Mouse (Mus musculus) embryonic facial prominence, embryonic 14.5 days (tissue): ENCODE measurements around the gene Pkd1l1. TPM values are rescaled to one million over a fixed set of nuclear protein-coding genes. Genes with fewer than 3 reads are reported as not detected.

Experiments used
- ATAC-seq: fragments of 200-750 bp; cut with Nextera tagmentation; 2 replicates; pipeline ENCODE4 v1.8.0; 2017; ENCODE audit warnings: low read depth, moderate number of reproducible peaks, moderate TSS enrichment
- DNase-seq: peaks from one replicate; pipeline ENCODE4 v3.0.0-alpha.2; 2015; ENCODE audit warnings: low spot score
- H3K27ac ChIP-seq: fragments of 300-500 bp; sonication (generic); replicated peaks from 2 replicates; pipeline ENCODE4 v1.5.1; 2014; ENCODE audit warnings: low read depth, mild to moderate bottlenecking, low read length, moderate library complexity
- H3K27me3 ChIP-seq: fragments of 300-500 bp; sonication (generic); replicated peaks from 2 replicates; pipeline ENCODE4 v1.6.1; 2014; ENCODE audit warnings: low read length; ENCODE audit not compliant: control insufficient read depth, insufficient read depth
- H3K36me3 ChIP-seq: fragments of 300-500 bp; sonication (generic); 2 replicates; pipeline ENCODE4 v1.6.1; 2014; ENCODE audit warnings: low read length, mixed read lengths; ENCODE audit not compliant: control insufficient read depth, insufficient read depth
- H3K4me1 ChIP-seq: fragments of 300-500 bp; sonication (generic); 2 replicates; pipeline ENCODE4 v1.6.1; 2014; ENCODE audit warnings: antibody characterized with exemption, low read length; ENCODE audit not compliant: control insufficient read depth, insufficient read depth
- H3K4me2 ChIP-seq: fragments of 300-500 bp; sonication (generic); 2 replicates; pipeline ENCODE4 v1.6.1; 2014; ENCODE audit warnings: low read depth, mild to moderate bottlenecking, low read length, moderate library complexity, mixed read lengths
- H3K4me3 ChIP-seq: fragments of 300-500 bp; sonication (generic); 2 replicates; pipeline ENCODE4 v1.5.1; 2014; ENCODE audit warnings: low read depth, mild to moderate bottlenecking, low read length
- H3K9ac ChIP-seq: fragments of 300-500 bp; sonication (generic); 2 replicates; pipeline ENCODE4 v1.6.1; 2014; ENCODE audit warnings: low read depth, mild to moderate bottlenecking, low read length, moderate library complexity, mixed read lengths
- H3K9me3 ChIP-seq: fragments of 300-500 bp; sonication (generic); 2 replicates; pipeline ENCODE4 v1.6.1; 2016; ENCODE audit warnings: low read length; ENCODE audit not compliant: control insufficient read depth
- WGBS: fragments of 180-500 bp; shearing (Covaris S2); extraction: QIAGEN DNeasy Blood & Tissue Kit; methylation state at CpG from one replicate; pipeline ENCODE4 v1.1.7; 2014; 5-methylcytosine and 5-hydroxymethylcytosine counted together
- polyA plus RNA-seq: library from polyadenylated mRNA; unstranded; fragments of >200 nt; fragmentation: Nextera tagmentation; extraction: Ambion mirVana; gene quantifications from 2 replicates; pipeline ENCODE4 v1.2.1, GENCODE M21; 2014

Gene Pkd1l1
- polyA plus RNA-seq, 1 experiment from 2014 or later, result 0.01 TPM

DNA sequence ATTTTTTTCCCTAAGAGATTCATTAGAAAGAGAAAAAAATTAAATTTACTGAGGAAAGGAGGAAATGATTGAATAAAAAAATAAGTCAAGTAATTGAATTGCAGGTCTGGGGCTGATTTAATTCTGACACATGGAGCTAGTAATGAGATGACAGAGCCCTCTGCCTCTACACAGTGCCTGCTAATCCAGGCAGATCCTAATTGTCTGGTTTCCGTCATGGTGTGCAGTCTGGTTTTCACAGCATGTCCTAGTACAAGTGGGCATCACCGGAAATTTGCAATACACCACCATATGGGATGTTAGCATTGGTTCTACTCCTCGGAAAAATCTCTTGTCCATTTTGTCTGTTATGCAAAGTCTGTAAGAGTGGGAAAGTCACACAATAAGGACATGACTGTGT is 168.9 kb downstream of the Pkd1l1 start:
- Histone ChIP-seq H3K4me3 (no peak overlapping the region), H3K4me2 (no peak overlapping the region)
- DNase-seq, result no peak

GRCm38 (mm10) chr11:8797486-8797885 is 175.6 kb downstream of the Pkd1l1 start:
- H3K4me1 ChIP-seq, result peaks cover 19% of the 10 kb centered on the region
- no peak overlapping the region for H3K4me3 ChIP-seq
- no peak overlapping the region for H3K9ac ChIP-seq
- H3K4me2 ChIP-seq, result no peak overlapping the region
- no peak overlapping the region for H3K27ac ChIP-seq
- H3K36me3 ChIP-seq, result no peaks in the 10 kb centered on the region
- 23% methylated on average over 5 of the region's 5 CpGs for WGBS
- ATAC-seq (no peak), DNase-seq (no peak)
- no peaks in the 10 kb centered on the region for H3K9me3 ChIP-seq
- H3K27me3 ChIP-seq, result no peaks in the 10 kb centered on the region

More for the DNA sequence above, 168.9 kb downstream of the Pkd1l1 start:
- H3K36me3 ChIP-seq, result no peaks in the 10 kb centered on the region
- H3K9ac ChIP-seq, result no peak overlapping the region
- H3K27me3 ChIP-seq, result no peaks in the 10 kb centered on the region
- no peaks in the 10 kb centered on the region for H3K9me3 ChIP-seq
- WGBS, result 76% methylated on average over 3 of the region's 3 CpGs
- H3K4me1 ChIP-seq, result no peaks in the 10 kb centered on the region
- no peak overlapping the region for H3K27ac ChIP-seq
- no peak for ATAC-seq

- H3K4me1 ChIP-seq, result peaks cover 42% of the 10 kb centered on the region
- ATAC-seq, result no peak
- no peaks in the 10 kb centered on the region for H3K36me3 ChIP-seq
- no peaks in the 10 kb centered on the region for H3K27me3 ChIP-seq
- 89% methylated on average over 3 of the region's 3 CpGs for WGBS
- no peaks in the 10 kb centered on the region for H3K9me3 ChIP-seq
- H3K9ac ChIP-seq, result no peak overlapping the region
- no peak overlapping the region for H3K4me3 ChIP-seq
- DNase-seq, result no peak
- no peak overlapping the region for H3K4me2 ChIP-seq
- H3K27ac ChIP-seq, result no peak overlapping the region
Measured at GRCm38 (mm10) chr11:8795031-8795430, 178.0 kb downstream of the Pkd1l1 start.

DNA sequence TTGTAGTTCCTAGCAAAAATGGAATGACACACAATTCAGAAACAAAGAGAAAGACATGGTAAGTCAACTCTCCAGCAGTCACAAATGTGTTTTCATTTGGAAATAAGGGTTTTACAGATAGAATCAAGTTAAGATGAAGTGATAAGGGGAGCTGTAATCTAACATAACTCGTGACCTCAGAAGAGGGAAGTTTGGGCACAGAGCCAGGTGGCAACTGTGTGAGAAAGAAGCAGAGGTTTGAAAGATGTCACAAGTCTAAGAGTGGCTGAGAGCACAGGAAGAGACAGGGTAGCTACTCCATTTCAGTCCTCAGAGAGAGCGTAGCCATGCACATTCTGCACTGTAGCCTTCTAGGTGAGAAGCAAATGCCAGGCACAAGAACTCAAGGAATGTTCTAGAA is 180.9 kb downstream of the Pkd1l1 start:
- ATAC-seq (no peak), DNase-seq (no peak)
- Histone ChIP-seq H3K4me3 (no peak overlapping the region), H3K36me3 (no peaks in the 10 kb centered on the region), H3K27me3 (no peaks in the 10 kb centered on the region), H3K27ac (no peak overlapping the region), H3K9me3 (no peaks in the 10 kb centered on the region), H3K4me1 (peaks cover 47% of the 10 kb centered on the region), H3K4me2 (no peak overlapping the region), H3K9ac (no peak overlapping the region)
- WGBS, result 55% methylated on average over 2 of the region's 2 CpGs

- Histone ChIP-seq H3K4me2 (no peak overlapping the region), H3K27me3 (no peaks in the 10 kb centered on the region), H3K36me3 (no peaks in the 10 kb centered on the region), H3K4me1 (peaks cover 37% of the 10 kb centered on the region), H3K9me3 (no peaks in the 10 kb centered on the region), H3K4me3 (no peak overlapping the region), H3K9ac (no peak overlapping the region), H3K27ac (peak overlapping the region; percentile 16)
- DNase-seq (no peak), ATAC-seq (no peak)
- WGBS, result 54% methylated on average over 5 of the region's 5 CpGs
Measured at GRCm38 (mm10) chr11:8789186-8789585, 183.9 kb downstream of the Pkd1l1 start.

DNA sequence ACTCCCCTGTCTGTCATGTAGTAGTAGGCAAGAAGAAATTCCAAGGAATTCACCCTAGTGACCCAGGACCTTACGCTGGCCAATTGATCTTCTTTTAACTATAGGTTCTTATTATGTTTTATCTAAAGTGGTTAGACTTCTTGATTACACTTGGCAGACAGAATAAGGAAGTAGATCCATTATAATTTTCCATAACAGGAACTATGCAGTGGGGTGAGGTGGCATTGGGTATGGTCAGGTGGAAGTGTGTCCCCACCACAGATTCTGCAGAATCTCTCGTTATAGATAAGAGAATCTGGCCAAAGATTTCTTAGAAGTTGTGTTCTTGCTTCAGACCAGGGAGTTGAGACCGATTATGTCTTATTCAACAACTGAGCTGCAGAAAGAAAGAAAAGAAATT is 185.5 kb downstream of the Pkd1l1 start:
- Histone ChIP-seq H3K27me3 (no peaks in the 10 kb centered on the region), H3K36me3 (no peaks in the 10 kb centered on the region), H3K27ac (no peak overlapping the region), H3K9me3 (no peaks in the 10 kb centered on the region), H3K4me3 (no peak overlapping the region), H3K4me1 (peaks cover 37% of the 10 kb centered on the region), H3K9ac (no peak overlapping the region), H3K4me2 (no peak overlapping the region)
- DNase-seq (no peak), ATAC-seq (no peak)
- 88% methylated on average over 3 of the region's 3 CpGs for WGBS

GRCm38 (mm10) chr11:8784413-8784812 is 188.7 kb downstream of the Pkd1l1 start:
- H3K4me1 ChIP-seq, result peaks cover 10% of the 10 kb centered on the region
- H3K27me3 ChIP-seq, result no peaks in the 10 kb centered on the region
- H3K9ac ChIP-seq, result no peak overlapping the region
- ATAC-seq, result no peak
- no peak overlapping the region for H3K27ac ChIP-seq
- H3K36me3 ChIP-seq, result no peaks in the 10 kb centered on the region
- no peak overlapping the region for H3K4me2 ChIP-seq
- WGBS, result 68% methylated on average over 4 of the region's 4 CpGs
- no peak for DNase-seq
- H3K9me3 ChIP-seq, result no peaks in the 10 kb centered on the region
- H3K4me3 ChIP-seq, result no peak overlapping the region

GRCm38 (mm10) chr11:8782141-8782465 is 191.0 kb downstream of the Pkd1l1 start:
- Histone ChIP-seq H3K4me2 (no peak overlapping the region), H3K9me3 (peaks cover 5% of the 10 kb centered on the region; the same call in 1 of the 2 replicates), H3K9ac (no peak overlapping the region), H3K4me3 (no peak overlapping the region), H3K27ac (no peak overlapping the region), H3K36me3 (no peaks in the 10 kb centered on the region), H3K4me1 (peaks cover 3% of the 10 kb centered on the region; the same call in 1 of the 2 replicates), H3K27me3 (no peaks in the 10 kb centered on the region)
- 64% methylated on average over 3 of the region's 3 CpGs for WGBS
- no peak for ATAC-seq
- DNase-seq, result no peak

DNA sequence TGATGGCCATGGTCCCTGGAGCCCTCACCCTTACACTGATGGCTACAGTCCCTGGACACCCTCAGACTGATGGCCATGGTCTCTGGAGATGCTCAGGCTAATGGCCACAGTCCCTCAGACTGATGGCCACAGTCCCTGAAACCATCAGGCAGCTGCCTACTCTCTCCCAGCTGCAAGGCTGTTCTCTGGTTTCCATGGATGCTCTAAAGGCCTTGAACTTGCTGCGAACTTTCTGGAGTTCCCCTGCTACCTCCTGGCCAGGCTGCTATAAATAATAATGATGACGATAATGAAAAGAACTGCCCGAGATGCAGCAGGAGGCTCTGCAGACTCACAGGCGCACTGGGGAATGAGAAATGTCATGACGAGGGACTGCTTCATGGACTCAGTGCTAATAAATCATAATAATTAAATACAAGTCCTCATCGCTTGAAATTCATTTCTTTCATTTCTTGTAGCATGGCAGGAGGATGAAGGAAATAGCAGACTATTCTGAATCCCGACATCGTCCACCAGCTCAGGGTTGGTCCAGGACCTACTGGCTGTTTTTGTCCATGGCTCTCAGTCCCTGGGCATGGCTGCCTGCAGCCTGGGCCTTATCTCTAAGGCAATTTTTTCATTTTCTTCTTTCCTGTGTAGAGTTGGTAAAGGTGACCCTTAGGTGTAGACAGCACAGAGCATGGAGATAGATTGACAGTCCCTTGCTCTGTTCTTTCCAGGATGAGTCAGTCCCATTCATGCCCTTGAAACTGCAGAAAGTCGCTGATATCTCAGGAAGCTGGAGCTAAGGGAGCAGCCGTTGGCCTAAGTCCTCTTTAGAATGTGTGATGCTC is 191.5 kb downstream of the Pkd1l1 start:
- Histone ChIP-seq H3K36me3 (no peaks in the 10 kb centered on the region), H3K27me3 (no peaks in the 10 kb centered on the region), H3K4me3 (no peak overlapping the region), H3K4me1 (peaks cover 3% of the 10 kb centered on the region; the same call in 1 of the 2 replicates), H3K4me2 (no peak overlapping the region), H3K9me3 (peaks cover 5% of the 10 kb centered on the region; the same call in 1 of the 2 replicates), H3K27ac (no peak overlapping the region), H3K9ac (no peak overlapping the region)
- ATAC-seq, result no peak
- WGBS, result 78% methylated on average over 10 of the region's 10 CpGs
- no peak for DNase-seq
